Mouse (Mus musculus) heart, postnatal 14 days (tissue): ENCODE results near the gene Fkbp9. TPM values are rescaled to one million over a fixed set of nuclear protein-coding genes. Genes with fewer than 3 reads are reported as not detected.

Experiments
- DNase-seq, 2 experiments: peaks; one replicate each; pipeline ENCODE4 v3.0.0; 2021 to 2022
- intact Hi-C: fragments of 180-260 bp; cut with DNase I; formaldehyde crosslinking; loops from one replicate; pipeline ENCODE4 v1.15.1; 2025
- long read RNA-seq, 2 experiments: library from polyadenylated mRNA; stranded (forward); transcript quantifications; one replicate each; pipeline ENCODE4 v2.0.0; 2021
- total RNA-seq, 2 experiments: library from RNA; stranded (reverse); gene quantifications; 2 replicates each; pipeline ENCODE4 v1.2.3; 2021

Fkbp9 gene
- total RNA-seq, result 10 to 100 TPM; 92.1 to 95.0 TPM
- long read RNA-seq, experiment 1, transcript Fkbp9-201 (10 exons, 3,009 nt), result major isoform, 244 of 263 reads
- long read RNA-seq, experiment 1, partial matches to known transcripts, result 11 of 263 reads
- long read RNA-seq, experiment 1, other reads (novel, unspliced or antisense), result 8 of 263 reads
- long read RNA-seq, experiment 2, transcript Fkbp9-201 (10 exons, 3,009 nt), result major isoform, 266 of 277 reads
- long read RNA-seq, experiment 2, partial matches to known transcripts, result 6 of 277 reads
- long read RNA-seq, experiment 2, other reads (novel, unspliced or antisense), result 5 of 277 reads

- intact Hi-C loops, result no loop called here
- peak; percentile 90 to 93 for DNase-seq
Observed at GRCm38 (mm10) chr6:56831697-56832406, at the start of gene Fkbp9. TSS of gene Fkbp9 (plus strand) at chr6:56832059.

DNA sequence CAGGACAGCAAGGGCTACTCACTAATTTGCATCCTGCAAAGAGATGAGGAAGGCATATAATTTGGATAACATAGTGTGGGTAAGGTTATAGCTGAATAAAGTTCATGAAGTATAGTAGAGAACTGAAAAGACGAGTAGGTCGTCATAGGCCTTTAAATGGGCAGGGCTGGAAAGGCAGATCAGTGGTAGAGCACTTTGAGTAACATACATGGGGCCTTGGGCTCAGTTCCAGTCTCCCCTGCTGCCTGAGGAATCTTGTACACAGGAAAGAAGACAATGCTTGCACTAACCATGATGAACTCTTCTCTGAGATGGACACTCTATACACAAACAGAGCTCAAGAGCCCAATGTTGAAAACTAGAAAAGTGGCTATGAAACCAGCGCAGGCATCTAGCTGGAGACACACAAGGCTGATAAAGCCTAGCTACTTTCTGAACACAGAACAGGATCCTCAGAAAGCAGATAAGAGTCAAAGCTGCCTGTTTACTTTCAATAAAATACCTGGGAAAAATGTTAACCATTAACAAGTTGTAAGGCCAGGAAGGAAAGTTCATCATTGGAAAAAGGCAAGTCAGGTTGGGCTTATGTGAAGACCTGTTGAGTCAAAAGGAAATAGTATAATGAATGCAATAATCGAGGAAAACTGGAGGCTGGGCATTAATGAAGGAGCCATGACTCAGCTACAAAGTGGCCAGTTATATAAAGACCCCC is 48.1 kb upstream of the Fkbp9 start:
- intact Hi-C loops, result no loop called here
- no peak for DNase-seq

DNA sequence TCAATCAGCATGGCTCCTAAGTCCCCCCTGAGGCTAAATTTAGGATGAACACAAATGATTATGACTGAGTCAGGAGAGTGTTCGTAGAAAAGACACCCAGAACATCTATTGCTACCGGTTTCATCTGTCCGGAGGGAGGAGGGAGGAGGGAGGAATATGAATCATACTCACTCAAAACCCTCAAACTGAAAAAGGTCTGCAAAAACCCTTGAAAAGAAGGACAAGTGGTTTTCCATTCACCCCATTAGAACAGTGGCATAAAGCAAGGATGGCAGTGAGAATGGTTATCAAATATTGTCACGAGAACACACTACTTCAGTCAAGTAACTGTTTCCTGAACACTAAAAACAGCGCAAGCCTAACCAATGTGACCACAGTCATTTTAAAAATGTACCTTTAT is 46.8 kb upstream of the Fkbp9 start:
- intact Hi-C loops, result no loop called here
- DNase-seq, result no peak

DNA sequence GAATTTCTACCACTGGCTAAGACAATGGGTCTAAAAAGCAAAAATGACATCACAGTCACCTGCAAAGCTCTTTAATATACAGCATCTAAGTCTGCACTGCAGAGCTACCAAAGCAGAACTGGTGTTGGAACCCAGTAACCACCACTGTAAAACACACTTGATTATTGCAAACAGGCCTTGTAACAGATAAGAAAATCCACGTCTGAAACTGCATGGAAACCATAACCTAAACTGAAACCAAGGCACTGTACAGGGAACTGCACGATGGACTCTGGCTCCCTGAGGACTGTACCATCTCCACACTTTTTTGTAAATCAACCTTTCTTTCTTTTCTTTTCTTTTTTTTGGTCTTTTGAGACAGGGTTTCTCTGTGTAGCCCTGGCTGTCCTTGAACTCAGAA is 44.2 kb upstream of the Fkbp9 start:
- intact Hi-C loops, result no loop called here

DNA sequence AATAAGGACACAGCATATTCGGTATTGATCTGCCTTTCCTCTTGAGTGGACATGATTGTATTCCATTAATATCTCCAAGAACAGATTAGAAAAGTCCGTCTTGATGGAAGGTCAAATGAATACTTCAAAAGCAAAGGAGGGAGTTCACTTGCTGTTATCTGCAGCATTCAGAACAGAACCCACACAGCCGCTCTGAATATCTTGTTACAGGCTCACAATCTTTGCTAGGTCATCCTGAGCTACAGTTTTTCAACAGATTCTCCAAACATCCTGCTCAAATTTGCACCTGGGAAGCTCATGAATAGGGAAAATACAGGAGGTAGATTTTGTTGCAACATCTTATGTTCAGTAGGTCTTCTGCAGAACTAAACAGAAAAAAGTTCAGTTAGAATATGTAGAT is 42.5 kb upstream of the Fkbp9 start:
- DNase-seq, result no peak

More for the DNA sequence above, 44.2 kb upstream of the Fkbp9 start:
- DNase-seq, result no peak

DNA sequence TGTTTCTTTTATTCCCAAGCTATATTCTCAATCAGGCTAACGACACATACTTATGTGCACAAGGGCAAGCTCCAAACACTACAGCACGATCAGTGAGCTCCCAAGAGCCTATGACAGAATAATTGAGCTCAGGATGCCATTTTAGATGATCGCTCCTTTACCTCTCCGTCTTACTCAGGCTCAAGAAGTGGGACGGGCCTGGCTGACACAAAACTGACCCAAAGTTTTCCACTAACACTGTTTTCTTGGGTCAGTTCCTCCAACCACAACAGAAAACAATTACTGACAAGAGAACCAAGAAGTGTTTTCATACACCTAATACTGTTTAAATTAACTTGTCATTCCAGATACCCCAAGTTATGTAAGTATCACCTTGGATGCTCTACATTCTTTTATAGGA is 37.0 kb upstream of the Fkbp9 start:
- intact Hi-C loops, result loop anchor here (5.0 kb wide), 1 partner anchor 78 kb away; no protein-coding TSS in a partner anchor
- DNase-seq, result no peak

More for the DNA sequence above, 42.5 kb upstream of the Fkbp9 start:
- intact Hi-C loops, result no loop called here

- intact Hi-C loops, result loop anchor here (5.0 kb wide), 1 partner anchor 79 kb away; no protein-coding TSS in a partner anchor
- no peak for DNase-seq
Observed at GRCm38 (mm10) chr6:56796232-56796631, 35.6 kb upstream of the Fkbp9 start.

DNA sequence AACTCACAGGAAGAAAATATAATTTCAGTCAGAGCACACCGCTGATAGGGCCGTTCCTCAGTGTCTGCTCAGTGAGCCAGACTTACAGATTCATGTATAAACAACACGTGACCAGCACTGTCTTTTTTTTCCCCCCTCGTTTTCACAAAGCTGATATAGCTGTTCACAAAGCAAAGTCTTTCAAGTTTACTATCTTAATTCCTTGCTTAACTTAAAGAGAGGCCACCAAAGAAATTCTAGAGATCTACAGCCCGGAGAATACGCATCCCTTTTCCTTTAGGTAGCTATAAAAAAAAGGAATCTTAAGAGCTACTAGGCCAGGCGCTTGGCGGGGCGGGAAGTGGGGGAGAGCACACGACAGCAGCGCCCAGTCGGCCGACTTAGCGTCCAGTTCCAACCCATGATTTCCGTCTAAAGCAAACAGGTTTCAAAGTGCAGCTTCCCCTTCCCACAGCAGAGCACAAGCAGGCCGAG is 35.2 kb upstream of the Fkbp9 start:
- DNase-seq, result peak; percentile 47 to 51
- intact Hi-C loops, result loop anchor here (5.0 kb wide), 1 partner anchor 79 kb away; no protein-coding TSS in a partner anchor

GRCm38 (mm10) chr6:56797311-56798151 is 34.3 kb upstream of the Fkbp9 start, which contains the start of gene Kbtbd2:
TSS of gene Kbtbd2 (minus strand) at chr6:56797813.
- DNase-seq, result peak; percentile 94 to 96
- intact Hi-C loops, result loop anchor here (5.0 kb wide), 1 partner anchor 80 kb away; no protein-coding TSS in a partner anchor

DNA sequence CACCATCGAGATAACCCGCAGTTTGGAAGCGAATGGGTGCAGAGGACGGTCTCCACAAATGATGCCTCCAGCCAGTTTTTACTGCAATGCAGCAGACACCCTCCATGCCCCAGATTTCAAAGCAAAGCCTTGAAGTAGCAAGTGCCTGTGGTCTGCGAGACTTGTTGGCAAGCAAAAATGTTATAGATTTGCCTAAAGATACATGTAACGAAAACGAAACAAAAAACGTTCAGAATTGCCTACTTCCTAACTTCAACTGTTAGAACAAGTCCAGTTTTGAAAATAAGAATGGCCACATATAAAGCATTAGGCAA is 33.8 kb upstream of the Fkbp9 start:
- DNase-seq, result no peak
- intact Hi-C loops, result loop anchor here (5.0 kb wide), 1 partner anchor 81 kb away; no protein-coding TSS in a partner anchor

GRCm38 (mm10) chr6:56805026-56805425 is 26.8 kb upstream of the Fkbp9 start:
- intact Hi-C loops, result loop anchor here (5.0 kb wide), 1 partner anchor 262 kb away; the partner anchor contains the start of gene Vmn1r9
- DNase-seq, result no peak

DNA sequence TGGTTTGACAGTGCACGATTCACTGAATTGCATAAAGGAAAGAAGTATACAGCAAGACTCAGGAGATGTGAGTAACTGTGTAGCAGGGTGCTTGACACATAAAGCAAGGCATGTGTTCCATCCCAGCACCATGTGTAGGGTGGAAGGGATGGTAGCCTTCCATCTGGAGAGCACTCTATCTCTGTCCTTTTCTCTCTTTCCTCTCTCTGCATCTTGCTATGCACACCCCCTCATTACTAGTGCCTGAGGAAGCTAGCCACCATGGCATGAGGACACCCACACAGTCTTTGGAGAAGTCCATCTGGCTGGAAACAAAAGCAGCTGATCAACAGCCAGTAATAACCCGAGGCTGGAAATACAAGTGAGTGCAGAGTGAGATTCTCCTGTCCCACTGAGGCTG is 25.7 kb upstream of the Fkbp9 start:
- intact Hi-C loops, result loop anchor here (5.0 kb wide), 1 partner anchor 261 kb away; the partner anchor contains the start of gene Vmn1r9
- DNase-seq, result no peak

DNA sequence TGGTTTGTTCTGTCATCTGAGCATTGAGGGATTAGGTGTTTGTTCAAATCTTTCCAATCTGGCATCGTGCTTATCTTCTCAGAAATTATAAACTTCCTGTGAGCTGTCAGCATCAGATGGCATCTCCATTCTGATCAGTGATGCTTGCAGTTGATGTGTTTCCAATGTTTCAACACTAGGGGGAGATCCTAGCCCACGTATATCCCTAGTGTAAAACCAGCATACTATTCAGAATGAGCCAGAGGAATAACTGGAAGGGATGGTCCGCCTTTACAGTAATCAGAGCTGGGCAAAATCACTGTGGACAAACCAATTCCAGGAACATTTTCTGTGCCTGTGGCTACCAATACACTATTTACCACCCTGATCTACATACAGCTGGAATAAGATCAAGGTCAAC is 23.2 kb upstream of the Fkbp9 start:
- peak; percentile 17 to 53 for DNase-seq
- intact Hi-C loops, result loop anchor here (1.0 to 5.0 kb wide), 3 partner anchors 101 to 762 kb away; partner anchors contain the start of gene Vmn1r9

- intact Hi-C loops, result no loop called here
- DNase-seq, result no peak
Observed at GRCm38 (mm10) chr6:56813332-56813731, 18.5 kb upstream of the Fkbp9 start.

DNA sequence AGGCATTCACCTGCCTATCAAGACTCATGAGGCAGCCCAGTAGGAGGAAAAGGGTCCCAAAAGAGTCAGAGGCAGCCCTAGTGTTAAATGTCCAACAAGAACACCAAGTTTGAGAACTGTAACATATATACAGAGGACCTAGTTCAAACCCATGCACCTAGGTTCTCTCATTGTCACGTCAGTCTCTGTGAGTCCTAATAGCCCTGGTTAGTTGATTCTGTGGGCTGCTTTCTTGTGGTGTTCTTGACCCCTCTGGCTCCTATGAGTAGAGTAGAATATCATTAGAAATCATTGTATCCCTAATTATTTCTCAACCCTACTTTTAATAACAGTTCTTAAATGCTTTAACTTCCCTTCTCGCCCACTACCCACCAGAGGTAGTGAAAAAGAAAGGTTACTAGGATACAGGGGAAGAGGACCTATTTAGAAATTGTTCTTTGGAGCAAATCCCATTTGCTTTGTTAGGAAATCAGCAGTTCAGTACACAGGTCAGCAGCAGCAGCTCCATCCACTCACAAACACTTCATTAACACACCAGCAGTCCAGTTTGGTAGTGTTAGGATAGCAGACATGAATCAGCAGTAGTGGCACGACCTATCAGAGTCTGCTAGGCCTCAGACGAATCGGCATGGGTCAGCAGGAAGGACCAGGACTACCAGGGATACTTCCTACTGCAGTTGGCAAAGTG is 13.3 kb upstream of the Fkbp9 start:
- no peak for DNase-seq
- intact Hi-C loops, result no loop called here

- intact Hi-C loops, result no loop called here
- DNase-seq, result no peak
Observed at GRCm38 (mm10) chr6:56819124-56819487, 12.8 kb upstream of the Fkbp9 start.

DNA sequence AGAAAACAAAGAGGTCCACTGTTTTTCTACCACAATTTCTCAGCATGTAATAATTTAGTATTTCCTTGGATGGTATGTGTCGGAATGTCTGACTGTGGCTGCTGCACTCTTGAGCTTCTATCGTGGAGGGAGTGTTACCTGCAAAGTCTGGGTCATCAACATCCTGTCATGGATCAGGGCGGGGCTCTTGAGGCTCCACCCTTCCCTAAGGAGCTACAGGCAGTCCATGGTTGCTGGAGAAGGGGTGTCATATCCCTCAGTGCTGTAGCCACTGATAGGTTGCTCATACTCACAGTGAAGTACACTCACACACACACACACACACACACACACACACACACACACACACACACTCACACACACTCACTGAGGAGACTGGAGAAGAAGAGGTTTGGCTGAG is 6.2 kb upstream of the Fkbp9 start:
- no peak for DNase-seq
- intact Hi-C loops, result no loop called here

DNA sequence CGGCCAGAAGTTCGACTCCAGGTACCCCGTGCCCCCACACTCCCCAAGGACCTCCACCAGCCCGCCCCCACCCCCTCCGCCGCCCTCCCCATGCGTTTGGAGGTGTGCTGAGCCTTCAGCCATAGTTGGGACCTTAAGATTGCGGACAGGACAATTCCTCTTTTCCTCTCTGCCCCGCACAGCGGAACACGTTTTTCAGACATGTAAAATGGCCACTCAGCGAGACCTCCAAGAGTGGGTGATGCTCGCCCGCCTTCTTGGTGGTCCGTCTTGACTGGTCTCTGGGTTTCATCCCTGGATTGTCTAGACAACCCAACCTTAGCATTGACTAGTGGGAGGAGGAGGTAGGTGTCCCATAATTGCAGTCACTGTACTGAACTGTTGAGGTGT is 543 bp downstream of the Fkbp9 start:
- DNase-seq, result peak in 1 of 2 experiments; percentile 31
- intact Hi-C loops, result no loop called here

DNA sequence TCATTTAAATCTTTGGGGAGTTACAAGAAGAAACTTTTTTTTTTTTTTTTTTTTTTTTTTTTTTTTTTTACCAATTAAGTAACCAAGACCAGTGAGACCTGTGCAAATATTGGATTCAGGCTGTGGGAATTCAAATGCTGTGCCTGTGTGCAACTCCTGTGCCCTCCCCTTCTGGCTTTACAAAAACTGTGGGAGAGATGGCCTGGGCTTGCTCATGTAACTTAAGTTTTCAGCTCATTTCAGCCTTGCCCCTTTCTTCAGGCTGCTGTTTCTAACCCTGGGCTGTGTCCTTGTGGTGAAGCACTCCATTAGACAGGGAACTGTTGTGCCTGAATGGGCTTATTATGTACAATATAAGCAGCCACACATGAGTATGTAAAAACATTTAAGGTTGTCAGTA is 971 bp downstream of the Fkbp9 start:
- intact Hi-C loops, result no loop called here
- DNase-seq, result no peak
